Mouse (Mus musculus) limb, embryonic 11.5 days (tissue): ENCODE results near the gene 4930558K02Rik. TPM values are rescaled to one million over a fixed set of nuclear protein-coding genes. Genes with fewer than 3 reads are reported as not detected.
A peak's percentile ranks its signal among the peaks of the same experiment; 100 is the strongest.

Experiments
- ATAC-seq: fragments of 200-750 bp; cut with Nextera tagmentation; 2 replicates; pipeline ENCODE4 v1.8.0; 2017; ENCODE audit warnings: low read depth; ENCODE audit not compliant: insufficient number of reproducible peaks, low FRiP score, low TSS enrichment
- DNase-seq: peaks from one replicate; pipeline ENCODE4 v3.0.0-alpha.2; 2015; ENCODE audit warnings: low spot score
- H3K27ac ChIP-seq: fragments of 300-500 bp; sonication (generic); replicated peaks from 2 replicates; pipeline ENCODE4 v1.5.1; 2014; ENCODE audit warnings: low read depth, mild to moderate bottlenecking, low read length
- H3K27me3 ChIP-seq: fragments of 300-500 bp; sonication (generic); 2 replicates; pipeline ENCODE4 v1.6.1; 2014; ENCODE audit warnings: mild to moderate bottlenecking, low read length, mixed read lengths; ENCODE audit not compliant: control insufficient read depth, insufficient read depth
- H3K36me3 ChIP-seq: fragments of 300-500 bp; sonication (generic); 2 replicates; pipeline ENCODE4 v1.6.1; 2014; ENCODE audit warnings: mild to moderate bottlenecking, low read length, moderate library complexity, mixed read lengths; ENCODE audit not compliant: control insufficient read depth, insufficient read depth
- H3K4me1 ChIP-seq: fragments of 300-500 bp; sonication (generic); 2 replicates; pipeline ENCODE4 v1.6.1; 2014; ENCODE audit warnings: low read length, mixed read lengths; ENCODE audit not compliant: control insufficient read depth, insufficient read depth
- H3K4me2 ChIP-seq: fragments of 300-500 bp; sonication (generic); 2 replicates; pipeline ENCODE4 v1.6.1; 2014; ENCODE audit warnings: low read depth, mild to moderate bottlenecking, moderate library complexity; ENCODE audit not compliant: severe bottlenecking
- H3K4me3 ChIP-seq: fragments of 300-500 bp; sonication (generic); 2 replicates; pipeline ENCODE4 v1.5.1; 2014; ENCODE audit warnings: low read depth, low read length
- H3K9ac ChIP-seq: fragments of 300-500 bp; sonication (generic); 2 replicates; pipeline ENCODE4 v1.6.1; 2014; ENCODE audit warnings: mild to moderate bottlenecking, low read length
- H3K9me3 ChIP-seq: fragments of 300-500 bp; sonication (generic); 2 replicates; pipeline ENCODE4 v1.6.1; 2016; ENCODE audit warnings: low read length; ENCODE audit not compliant: control insufficient read depth
- WGBS: fragments of 180-500 bp; shearing (Covaris S2); extraction: QIAGEN DNeasy Blood & Tissue Kit; methylation state at CpG from one replicate; pipeline ENCODE4 v1.1.7; 2014; 5-methylcytosine and 5-hydroxymethylcytosine counted together
- polyA plus RNA-seq: library from polyadenylated mRNA; unstranded; fragments of >200 nt; fragmentation: Nextera tagmentation; extraction: Ambion mirVana; gene quantifications from 2 replicates; pipeline ENCODE4 v1.2.1, GENCODE M21; 2014

Gene 4930558K02Rik
- polyA plus RNA-seq, 1 experiment from 2014 or later = not detected

DNA sequence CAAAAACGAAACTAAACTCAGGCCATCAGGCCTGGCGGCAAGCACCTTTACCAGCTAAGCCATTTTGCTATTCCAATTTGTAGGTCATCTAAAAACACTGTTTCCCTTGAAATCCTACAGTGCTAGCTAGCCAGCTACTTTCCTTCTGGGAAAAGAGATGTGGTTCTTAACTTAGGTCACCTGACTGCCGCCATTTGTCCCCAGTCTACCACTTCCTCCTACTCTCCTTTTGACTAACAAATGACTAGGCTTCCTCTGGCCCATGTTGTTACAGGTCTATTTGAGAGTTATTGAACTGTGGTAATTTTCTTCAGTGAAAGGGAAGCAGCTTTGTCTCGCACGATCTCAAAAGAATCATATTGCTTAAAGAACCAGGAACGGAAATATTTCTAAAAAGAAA, 57.5 kb downstream of the 4930558K02Rik start:
- Histone ChIP-seq H3K36me3 (no peaks in the 10 kb centered on the region), H3K9me3 (no peaks in the 10 kb centered on the region), H3K27ac (no peak overlapping the region), H3K4me3 (no peak overlapping the region), H3K9ac (no peak overlapping the region), H3K27me3 (no peaks in the 10 kb centered on the region), H3K4me1 (peaks cover 5% of the 10 kb centered on the region; the same call in 1 of the 2 replicates), H3K4me2 (no peak overlapping the region)
- ATAC-seq (no peak), DNase-seq (no peak)
- 85% methylated on average over 6 of the region's 6 CpGs for WGBS

DNA sequence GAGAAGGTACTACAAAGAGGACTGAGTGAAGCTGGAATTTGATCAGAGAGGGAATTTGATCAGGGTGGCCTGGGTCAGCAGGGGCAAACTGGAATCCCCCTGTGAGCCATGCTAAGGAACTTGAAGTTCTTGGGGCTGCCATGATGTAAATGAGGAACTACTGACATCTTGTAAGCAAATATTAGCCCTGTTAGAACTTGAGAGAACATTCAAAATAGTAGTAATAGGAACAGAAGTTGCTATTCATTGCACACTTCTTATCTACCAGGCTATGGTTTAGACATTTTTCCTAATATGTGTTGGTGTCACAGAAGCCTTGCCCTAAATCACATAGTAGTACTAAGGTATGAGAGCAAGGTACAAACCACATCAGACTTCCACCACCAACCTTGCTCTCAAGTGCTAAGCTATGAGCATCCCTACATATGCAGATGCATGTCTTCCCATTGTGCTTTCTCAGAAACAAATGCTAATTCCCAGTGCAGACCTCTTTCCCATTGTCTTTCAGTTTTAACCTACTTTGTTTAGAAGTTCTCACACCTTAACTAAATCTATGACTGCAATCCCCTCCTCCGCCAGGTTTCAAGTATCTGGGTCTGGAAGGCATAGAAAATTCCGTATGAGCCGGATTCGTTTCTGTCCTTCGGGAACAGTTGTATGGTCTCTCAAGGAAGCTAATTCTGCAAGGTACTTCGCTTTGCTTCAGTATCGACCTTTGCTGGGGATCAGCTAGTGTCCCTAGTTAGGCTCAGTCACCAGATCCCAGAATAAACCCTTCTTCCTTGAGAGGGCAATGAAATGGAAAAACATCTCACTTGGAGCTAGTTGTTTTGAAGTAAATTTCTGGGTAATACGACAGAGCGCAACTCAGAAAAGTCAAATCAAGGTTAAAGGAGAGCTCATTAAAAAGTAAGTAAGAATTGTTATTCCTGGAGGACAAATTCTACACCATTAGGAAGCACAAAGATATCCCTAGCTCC, 58.7 kb downstream of the 4930558K02Rik start:
- H3K27ac ChIP-seq = no peak overlapping the region
- no peaks in the 10 kb centered on the region for H3K9me3 ChIP-seq
- H3K36me3 ChIP-seq = no peaks in the 10 kb centered on the region
- no peak overlapping the region for H3K9ac ChIP-seq
- ATAC-seq = no peak
- H3K27me3 ChIP-seq = no peaks in the 10 kb centered on the region
- no peak overlapping the region for H3K4me3 ChIP-seq
- 86% methylated on average over 9 of the region's 9 CpGs for WGBS
- no peak for DNase-seq
- no peak overlapping the region for H3K4me2 ChIP-seq
- H3K4me1 ChIP-seq = peaks cover 5% of the 10 kb centered on the region; the same call in 1 of the 2 replicates

DNA sequence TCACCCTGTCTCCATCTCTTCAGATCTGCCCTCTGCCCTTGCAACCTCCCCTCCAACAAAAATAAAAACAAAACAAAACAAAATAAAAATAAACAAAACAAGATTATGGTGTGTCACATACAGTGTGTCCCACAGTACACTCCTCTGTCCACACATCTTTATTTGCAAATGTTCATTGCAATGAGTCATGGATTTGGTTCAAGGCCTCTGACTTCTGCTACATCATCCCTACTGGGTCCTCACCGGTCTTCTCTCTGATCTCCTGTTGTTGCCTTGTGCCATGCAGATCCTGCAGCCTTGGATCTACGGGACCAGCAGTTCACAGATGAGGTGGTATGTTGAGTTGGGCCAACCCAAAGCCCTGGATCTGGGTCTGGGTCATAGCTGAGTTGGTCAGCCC, 59.8 kb downstream of the 4930558K02Rik start:
- no peak overlapping the region for H3K27ac ChIP-seq
- no peaks in the 10 kb centered on the region for H3K36me3 ChIP-seq
- H3K9ac ChIP-seq = no peak overlapping the region
- H3K4me3 ChIP-seq = no peak overlapping the region
- 94% methylated on average over 2 of the region's 2 CpGs for WGBS
- H3K27me3 ChIP-seq = no peaks in the 10 kb centered on the region
- DNase-seq (no peak), ATAC-seq (no peak)
- H3K9me3 ChIP-seq = no peaks in the 10 kb centered on the region
- H3K4me1 ChIP-seq = peaks cover 5% of the 10 kb centered on the region; the same call in 1 of the 2 replicates
- no peak overlapping the region for H3K4me2 ChIP-seq

DNA sequence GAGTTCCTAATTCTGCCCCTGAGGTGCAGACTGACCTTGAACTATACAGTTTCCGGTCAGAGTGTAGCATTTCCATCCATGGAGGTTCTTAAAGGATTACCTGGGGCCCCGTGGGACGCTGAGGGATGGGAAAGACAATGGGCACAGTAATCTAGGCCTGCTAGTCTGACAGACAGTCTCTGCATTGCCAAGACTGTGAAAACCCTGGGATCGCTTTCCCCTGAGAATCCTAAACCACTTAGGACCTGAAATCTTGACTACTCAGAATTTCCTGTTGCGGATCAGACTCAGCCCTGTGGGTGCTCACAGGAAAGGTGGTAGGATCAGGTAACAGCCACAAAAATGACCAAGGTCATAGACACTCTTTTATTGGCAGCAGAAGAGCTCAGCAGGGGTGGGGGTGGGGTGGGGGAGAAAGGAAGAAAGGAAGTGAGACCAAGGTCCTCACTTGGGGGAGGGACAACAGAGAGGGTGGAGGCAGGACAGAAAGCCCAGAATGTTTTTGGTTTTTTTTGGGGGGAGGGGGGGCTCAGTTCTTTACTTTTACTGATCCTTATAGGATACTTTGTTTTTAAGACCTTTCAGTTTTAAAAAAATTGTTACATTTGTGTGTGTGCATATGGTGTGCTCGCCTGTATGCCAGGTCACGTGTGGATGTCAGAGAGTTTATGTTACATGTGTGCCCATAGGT, 60.6 kb downstream of the 4930558K02Rik start:
- Histone ChIP-seq H3K27me3 (no peaks in the 10 kb centered on the region), H3K9me3 (no peaks in the 10 kb centered on the region), H3K9ac (no peak overlapping the region), H3K27ac (no peak overlapping the region), H3K36me3 (no peaks in the 10 kb centered on the region), H3K4me2 (no peak overlapping the region), H3K4me1 (peaks cover 5% of the 10 kb centered on the region; the same call in 1 of the 2 replicates), H3K4me3 (no peak overlapping the region)
- ATAC-seq (0 out of 2 replicates have a peak, but pooled peaks have one; percentile 29), DNase-seq (no peak)
- 51% methylated on average over 7 of the region's 7 CpGs for WGBS

DNA sequence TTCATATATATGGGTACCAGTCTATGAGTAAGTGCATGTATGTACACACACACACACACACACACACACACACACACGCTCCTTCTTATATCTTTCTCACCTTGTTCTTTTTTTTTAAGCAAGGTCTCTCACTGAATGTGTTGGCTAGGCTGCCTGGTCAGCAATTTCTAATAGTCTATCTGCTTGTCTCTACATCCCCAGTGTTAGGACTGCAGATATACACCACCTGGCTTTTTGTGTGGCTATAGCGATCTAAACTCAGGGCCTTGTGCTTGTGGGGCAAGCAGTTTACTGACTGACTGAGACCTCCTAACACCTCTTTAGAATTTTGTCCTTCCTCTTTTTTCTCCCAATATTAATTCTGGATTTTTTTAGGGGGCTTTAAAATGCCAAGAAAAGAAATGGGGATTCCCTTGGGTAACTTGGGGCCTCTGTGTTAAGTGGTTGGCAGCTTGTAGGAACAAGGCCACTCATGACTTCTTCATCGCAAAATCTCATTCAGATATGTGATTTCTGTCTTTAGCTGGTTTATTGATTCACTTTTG, 61.4 kb downstream of the 4930558K02Rik start:
- no peak overlapping the region for H3K9ac ChIP-seq
- H3K27ac ChIP-seq = no peak overlapping the region
- DNase-seq (no peak), ATAC-seq (no peak)
- H3K27me3 ChIP-seq = no peaks in the 10 kb centered on the region
- no peak overlapping the region for H3K4me2 ChIP-seq
- peaks cover 5% of the 10 kb centered on the region; the same call in 1 of the 2 replicates for H3K4me1 ChIP-seq
- no peaks in the 10 kb centered on the region for H3K9me3 ChIP-seq
- H3K4me3 ChIP-seq = no peak overlapping the region
- WGBS = 86% methylated on average over 3 of the region's 3 CpGs
- no peaks in the 10 kb centered on the region for H3K36me3 ChIP-seq

DNA sequence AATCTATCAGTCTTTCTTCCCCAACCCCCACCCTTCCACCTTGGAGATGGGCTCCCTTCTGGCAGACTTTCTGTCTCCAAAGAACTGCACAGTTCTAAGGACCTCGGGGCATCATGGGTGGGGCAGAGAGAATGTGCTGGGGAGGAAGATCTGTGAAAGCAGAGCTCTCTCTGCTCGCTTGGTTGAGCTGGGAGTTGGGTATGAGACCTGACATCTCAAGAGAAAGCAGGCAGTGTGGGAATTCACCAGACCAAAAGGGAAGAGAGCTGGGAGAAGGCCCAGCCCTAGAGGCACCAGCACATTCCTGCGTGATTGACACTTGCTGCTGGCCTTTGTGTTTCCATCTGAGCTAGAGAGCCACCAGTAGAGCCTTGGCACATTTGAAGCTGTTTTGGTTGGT, 63.4 kb downstream of the 4930558K02Rik start:
- no peaks in the 10 kb centered on the region for H3K9me3 ChIP-seq
- no peak overlapping the region for H3K4me2 ChIP-seq
- no peaks in the 10 kb centered on the region for H3K36me3 ChIP-seq
- no peak for DNase-seq
- H3K9ac ChIP-seq = no peak overlapping the region
- WGBS = 57% methylated on average over 3 of the region's 3 CpGs
- H3K4me1 ChIP-seq = peaks cover 5% of the 10 kb centered on the region; the same call in 1 of the 2 replicates
- no peak overlapping the region for H3K27ac ChIP-seq
- no peak for ATAC-seq
- no peaks in the 10 kb centered on the region for H3K27me3 ChIP-seq
- H3K4me3 ChIP-seq = no peak overlapping the region

DNA sequence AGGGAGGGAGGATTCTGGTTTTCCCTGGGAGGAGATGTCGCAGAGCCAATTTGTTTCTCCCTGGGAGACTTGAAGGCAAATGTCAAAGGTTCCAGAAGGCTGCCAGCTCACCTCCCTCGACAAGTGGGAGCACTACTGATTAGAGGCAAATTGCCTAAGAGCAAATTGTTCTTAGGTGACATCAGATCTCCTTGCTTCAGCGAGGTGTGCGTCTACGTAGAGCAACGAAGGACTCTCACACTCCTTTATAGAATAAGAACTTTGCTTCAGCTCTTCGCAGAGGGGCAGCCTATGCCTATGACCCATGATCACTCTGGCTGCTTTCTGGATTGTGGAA, 65.8 kb downstream of the 4930558K02Rik start:
- H3K27ac ChIP-seq = no peak overlapping the region
- DNase-seq (no peak), ATAC-seq (no peak)
- H3K4me3 ChIP-seq = no peak overlapping the region
- H3K27me3 ChIP-seq = no peaks in the 10 kb centered on the region
- H3K4me1 ChIP-seq = peaks cover 2% of the 10 kb centered on the region; the same call in 1 of the 2 replicates
- no peaks in the 10 kb centered on the region for H3K9me3 ChIP-seq
- WGBS = 52% methylated on average over 7 of the region's 7 CpGs
- no peak overlapping the region for H3K9ac ChIP-seq
- H3K4me2 ChIP-seq = no peak overlapping the region
- no peaks in the 10 kb centered on the region for H3K36me3 ChIP-seq

DNA sequence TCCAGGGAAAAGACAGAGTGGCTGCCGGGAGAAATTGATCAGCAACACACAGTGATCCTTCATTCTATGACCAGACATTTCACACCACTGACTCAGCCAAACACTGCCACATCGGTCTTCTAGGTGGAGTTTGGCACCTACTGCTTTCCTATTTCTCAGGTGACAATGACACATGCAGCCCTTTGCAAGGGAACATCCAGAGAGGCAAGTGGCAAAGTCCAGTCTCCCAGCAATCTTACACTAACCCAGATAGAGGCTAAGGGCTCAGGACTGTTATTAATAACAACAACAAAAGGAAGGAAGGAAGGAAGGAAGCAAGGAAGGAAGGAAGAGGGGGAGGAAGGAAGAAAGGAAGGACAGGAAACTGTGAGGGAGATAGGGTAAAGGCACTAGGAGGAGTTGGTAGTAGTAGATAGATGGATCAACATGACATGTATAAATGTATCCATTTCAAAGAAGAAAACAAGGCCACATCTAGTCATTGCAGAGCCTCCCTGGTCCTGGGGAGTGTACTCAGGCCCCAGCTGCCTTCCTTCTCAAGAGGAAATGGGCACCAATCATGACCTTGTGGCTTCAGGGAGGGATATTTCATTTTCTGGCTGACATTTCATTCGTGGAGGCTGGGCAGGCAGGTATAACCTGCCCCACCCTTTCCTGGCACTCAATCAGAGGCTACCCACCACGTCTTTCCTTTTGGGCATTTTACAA, 66.3 kb downstream of the 4930558K02Rik start:
- no peaks in the 10 kb centered on the region for H3K9me3 ChIP-seq
- no peaks in the 10 kb centered on the region for H3K27me3 ChIP-seq
- no peak overlapping the region for H3K27ac ChIP-seq
- no peak overlapping the region for H3K4me3 ChIP-seq
- no peak for DNase-seq
- no peak overlapping the region for H3K9ac ChIP-seq
- WGBS = 39% methylated on average over 4 of the region's 4 CpGs
- H3K4me2 ChIP-seq = no peak overlapping the region
- no peak for ATAC-seq
- H3K4me1 ChIP-seq = no peaks in the 10 kb centered on the region
- H3K36me3 ChIP-seq = no peaks in the 10 kb centered on the region
